Mouse (Mus musculus) brain, adult 10 weeks (tissue): ENCODE data around the gene Pde4a. TPM values are rescaled to one million over a fixed set of nuclear protein-coding genes. Genes with fewer than 3 reads are reported as not detected.

Experiments used
- polyA plus RNA-seq: library from polyadenylated mRNA; stranded (reverse); fragments of 350-450 nt; fragmentation: Illumina TruSeq; extraction: RNeasy Lipid Tissue Mini Kit (QIAGEN cat#74804); gene quantifications from one replicate; pipeline ENCODE4 v1.2.3, GENCODE M21; 2015; ENCODE audit warnings: low read depth, low replicate concordance

The Pde4a gene
- polyA plus RNA-seq = 61.8 TPM

DNA sequence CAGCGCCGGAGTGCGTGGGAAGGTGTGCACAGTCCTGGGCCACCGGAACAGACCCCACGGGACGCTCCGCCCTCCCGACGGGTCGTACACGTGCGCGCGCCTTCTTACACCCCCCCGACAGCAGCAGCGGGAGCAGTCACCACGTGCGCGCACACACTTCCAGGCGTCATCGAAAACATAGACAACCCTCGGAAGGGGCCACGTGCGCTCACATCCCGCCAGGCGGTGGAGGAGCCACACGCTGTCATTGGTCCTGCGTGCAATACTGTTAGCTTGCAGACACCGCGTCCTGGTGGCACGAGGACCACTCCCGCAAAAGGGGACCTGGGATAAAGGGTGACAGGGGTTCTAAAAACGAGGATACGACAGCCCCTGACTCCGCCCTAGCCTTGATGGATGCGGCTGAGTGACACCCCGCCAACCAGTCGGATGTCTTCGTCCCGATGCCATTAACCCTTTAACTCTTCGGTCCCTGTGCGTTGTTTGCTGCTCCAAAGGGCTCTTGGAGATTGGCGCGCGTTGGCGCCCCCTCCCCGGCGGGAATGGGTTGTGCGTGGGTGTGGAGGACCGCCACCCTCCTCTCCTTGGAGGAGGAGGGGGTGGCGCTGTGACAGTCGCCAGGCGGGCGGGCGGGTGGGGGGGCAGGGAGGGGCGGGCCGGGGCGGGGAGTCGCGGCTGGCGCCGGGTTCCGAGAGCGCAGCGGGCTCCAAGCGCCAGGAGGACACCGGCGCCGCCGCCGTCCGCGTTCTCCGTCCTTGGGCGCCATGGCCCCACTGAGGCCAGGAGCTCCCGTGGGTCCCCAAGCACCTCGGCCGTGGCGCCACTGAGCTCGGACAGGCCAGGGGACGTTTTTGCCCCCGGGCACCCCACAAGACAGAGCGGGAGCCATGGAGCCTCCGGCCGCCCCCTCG lies at the start of gene Pde4a:
TSS of gene Pde4a (plus strand) at position 674 of the 911 bp plus-strand sequence.

DNA sequence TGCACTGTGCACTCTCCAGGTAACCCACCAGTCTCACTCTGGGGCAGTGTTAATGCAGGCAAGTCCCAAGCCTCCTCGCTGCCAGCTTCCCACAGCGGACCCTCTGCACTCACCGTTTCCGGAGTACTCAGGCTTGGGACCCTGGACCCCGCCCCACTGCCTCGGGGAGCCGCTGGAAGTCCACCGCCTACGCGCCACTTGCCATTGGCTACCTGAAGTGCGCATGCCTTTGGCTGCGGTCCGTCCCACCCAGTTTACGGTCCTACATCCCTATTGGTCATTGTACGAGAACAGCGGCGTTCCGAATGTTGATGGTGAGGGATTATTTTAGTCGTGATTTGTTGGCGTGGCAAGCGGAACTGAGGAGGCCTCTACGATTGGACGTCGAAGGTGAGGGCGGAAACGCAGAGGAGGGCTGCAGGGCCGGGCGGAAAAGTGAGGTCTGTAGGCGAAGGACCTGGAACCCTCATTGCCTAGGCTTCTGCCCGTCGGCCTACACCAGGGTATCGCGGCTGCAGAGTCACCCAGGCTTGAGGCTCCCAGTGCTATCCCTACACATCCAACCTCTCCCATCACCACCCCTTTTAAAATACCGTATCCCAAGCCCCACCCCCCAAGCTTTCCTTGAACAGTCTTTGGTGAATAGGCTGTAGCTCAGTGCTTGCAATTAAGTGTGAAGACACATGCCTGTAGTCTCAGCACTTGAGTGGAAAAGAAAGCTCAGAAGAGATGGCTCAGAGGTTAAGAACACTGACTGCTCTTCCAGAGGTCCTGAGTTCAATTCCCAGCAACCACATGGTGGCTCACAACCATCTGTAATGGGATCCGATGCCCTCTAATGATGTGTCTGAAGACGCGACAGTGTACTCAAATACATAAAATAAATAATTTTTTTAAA lies 34.2 kb upstream of the Pde4a start, which contains the start of gene Tyk2:
TSS of gene Tyk2 (minus strand) at position 185 of the 898 bp plus-strand sequence.

DNA sequence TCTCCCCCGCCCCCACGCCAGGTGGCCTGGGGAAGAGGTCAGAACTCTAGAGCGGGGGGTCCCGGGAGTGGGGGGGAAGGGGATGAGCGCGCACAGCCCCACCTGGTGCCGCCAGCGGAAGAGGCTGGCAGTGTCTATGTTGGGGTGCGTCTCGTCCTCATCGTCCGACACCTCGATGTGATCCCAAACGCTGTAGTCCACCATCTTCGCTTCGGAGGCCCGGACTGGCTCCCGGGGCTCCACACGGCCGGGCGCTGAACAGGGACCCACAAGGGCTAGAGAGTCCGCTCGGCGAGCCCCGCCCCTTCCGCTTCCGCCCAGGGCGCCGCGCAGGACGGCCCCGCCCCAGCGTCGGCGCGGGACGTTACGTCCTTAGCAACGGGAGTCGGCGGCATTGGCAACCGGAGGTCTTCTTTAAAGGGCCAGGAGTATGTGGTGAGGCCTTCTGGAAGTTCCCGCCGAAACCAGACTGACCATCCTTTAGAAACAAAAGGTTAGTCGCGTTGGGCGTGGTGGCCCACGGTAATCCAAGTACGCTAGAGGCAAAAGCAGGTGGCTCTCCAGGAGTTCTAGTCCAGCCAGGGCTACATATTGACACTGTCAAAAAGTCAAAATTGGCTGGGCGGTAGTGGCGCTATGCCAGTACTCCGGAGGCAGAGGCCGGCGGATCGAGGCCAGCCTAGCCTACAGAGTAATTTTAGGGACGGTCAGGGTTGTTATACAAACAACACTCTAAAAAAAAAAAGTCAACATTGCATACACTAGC lies 15.7 kb upstream of the Pde4a start, which contains the start of gene Cdc37:
TSS of gene Cdc37 (minus strand) at position 329 of the 766 bp plus-strand sequence.

DNA sequence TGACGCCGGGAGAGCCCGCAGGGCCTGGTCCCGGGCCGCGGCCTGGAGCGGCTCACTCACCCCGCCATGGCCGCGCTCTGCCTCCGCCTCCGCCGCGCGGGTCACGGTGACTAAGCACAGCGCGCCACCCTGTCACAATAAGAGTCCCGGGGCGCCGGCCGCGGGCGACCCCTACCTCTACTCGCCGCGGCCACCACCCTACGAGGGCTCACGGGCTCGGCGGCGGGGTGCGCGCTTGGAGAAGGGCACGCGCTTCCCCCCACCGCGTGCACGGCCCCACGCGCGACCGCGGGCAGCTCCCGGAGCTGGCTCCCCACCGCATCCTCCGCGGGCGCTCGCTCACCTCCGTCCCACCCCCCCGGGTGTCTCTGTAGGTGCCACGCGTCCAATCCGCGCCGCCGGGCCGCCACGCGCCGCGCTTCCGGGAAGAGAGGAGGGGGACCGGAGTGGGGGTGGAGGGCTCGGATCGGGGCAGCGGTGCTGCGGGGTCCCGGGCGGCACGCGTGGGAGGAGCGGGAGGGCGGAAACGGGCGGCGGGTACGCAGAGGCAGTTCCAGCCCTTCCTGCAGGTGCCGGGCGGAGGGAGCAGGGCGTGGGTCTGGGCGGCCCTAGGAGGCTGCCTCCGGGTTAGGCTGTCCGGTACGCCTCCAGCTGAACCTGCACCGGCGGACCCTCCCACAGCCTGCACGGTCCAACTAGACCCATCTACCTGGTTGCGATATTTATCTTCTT lies 73.4 kb downstream of the Pde4a start, which contains the start of gene Keap1:
TSS of gene Keap1 (minus strand) at position 629 of the 732 bp plus-strand sequence.

DNA sequence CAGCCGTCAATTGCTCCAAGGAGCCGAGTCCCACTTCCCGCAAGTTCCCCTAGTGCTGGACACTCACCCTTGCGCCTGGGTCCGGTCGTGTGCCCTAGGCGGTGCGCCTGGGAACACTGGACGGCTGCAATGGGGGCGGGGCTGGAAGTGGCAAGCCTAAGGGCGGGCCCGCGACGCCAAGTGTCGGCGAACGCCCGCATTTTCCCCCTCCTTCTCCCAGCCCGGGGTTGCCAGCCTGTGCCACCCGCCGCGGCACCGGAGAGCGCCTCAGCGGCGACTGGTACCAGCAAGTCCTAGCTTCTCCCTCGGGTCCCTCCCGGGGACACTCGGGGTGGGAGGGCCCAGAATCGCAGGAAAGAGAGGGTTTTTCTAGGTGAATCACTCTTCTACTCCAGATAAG lies 82.8 kb downstream of the Pde4a start, which contains the start of gene S1pr5:
TSS of gene S1pr5 (minus strand) at position 118 of the 400 bp plus-strand sequence.

Other genes with a start within 250 kb of the Pde4a start
- 23.5 TPM for gene Dnmt1, start 205.8 kb upstream of the Pde4a start, polyA plus RNA-seq
- 1.8 TPM for gene S1pr2, start 188.9 kb upstream of the Pde4a start, polyA plus RNA-seq
- gene Mrpl4, start 163.0 kb upstream of the Pde4a start, polyA plus RNA-seq = 70.1 TPM
- gene Icam1, start 149.7 kb upstream of the Pde4a start, polyA plus RNA-seq = 1.8 TPM
- gene Icam4, start 136.3 kb upstream of the Pde4a start, polyA plus RNA-seq = 1.9 TPM
- gene Icam5, start 133.6 kb upstream of the Pde4a start, polyA plus RNA-seq = 111 TPM
- gene Zglp1, start 98.6 kb upstream of the Pde4a start, polyA plus RNA-seq = not detected
- 1.4 TPM for gene Gm49373, start 92.6 kb upstream of the Pde4a start, polyA plus RNA-seq
- 105 TPM for gene Fdx1l, start 92.1 kb upstream of the Pde4a start, polyA plus RNA-seq
- gene Gm38431, start 73.7 kb upstream of the Pde4a start, polyA plus RNA-seq = 0.58 TPM
- gene Raver1, start 73.7 kb upstream of the Pde4a start, polyA plus RNA-seq = 20.6 TPM
- gene Tyk2, start 34.5 kb upstream of the Pde4a start, polyA plus RNA-seq = 8.4 TPM
- 183 TPM for gene Cdc37, start 15.7 kb upstream of the Pde4a start, polyA plus RNA-seq
- gene Keap1, start 73.6 kb downstream of the Pde4a start, polyA plus RNA-seq = 44.7 TPM
- gene S1pr5, start 82.7 kb downstream of the Pde4a start, polyA plus RNA-seq = 15.2 TPM
- gene Atg4d, start 99.6 kb downstream of the Pde4a start, polyA plus RNA-seq = 43.8 TPM
- gene Kri1, start 122.3 kb downstream of the Pde4a start, polyA plus RNA-seq = 32.4 TPM
- 74.0 TPM for gene Cdkn2d, start 125.7 kb downstream of the Pde4a start, polyA plus RNA-seq
- gene Ap1m2, start 146.6 kb downstream of the Pde4a start, polyA plus RNA-seq = 1.8 TPM
- gene Slc44a2, start 155.0 kb downstream of the Pde4a start, polyA plus RNA-seq = 41.5 TPM
- gene Ilf3, start 202.2 kb downstream of the Pde4a start, polyA plus RNA-seq = 63.8 TPM
- gene Qtrt1, start 246.1 kb downstream of the Pde4a start, polyA plus RNA-seq = 23.6 TPM